Mouse (Mus musculus) embryonic facial prominence, embryonic 12.5 days (tissue): Measurements from ENCODE around the gene Ramp3. TPM values are rescaled to one million over a fixed set of nuclear protein-coding genes. Genes with fewer than 3 reads are reported as not detected.

ENCODE experiments used
- ATAC-seq: fragments of 200-750 bp; cut with Nextera tagmentation; 2 replicates; pipeline ENCODE4 v1.8.0; 2017; ENCODE audit not compliant: insufficient number of reproducible peaks, insufficient read depth, low FRiP score, low TSS enrichment
- H3K27ac ChIP-seq: fragments of 300-500 bp; sonication (generic); 2 replicates; pipeline ENCODE4 v1.5.1; 2016; ENCODE audit warnings: mild to moderate bottlenecking
- H3K27me3 ChIP-seq: fragments of 300-500 bp; sonication (generic); 2 replicates; pipeline ENCODE4 v1.6.1; 2016; ENCODE audit warnings: mild to moderate bottlenecking, moderate library complexity
- H3K36me3 ChIP-seq: fragments of 300-500 bp; sonication (generic); 2 replicates; pipeline ENCODE4 v1.6.1; 2016; ENCODE audit warnings: mild to moderate bottlenecking
- H3K4me1 ChIP-seq: fragments of 300-500 bp; sonication (generic); 2 replicates; pipeline ENCODE4 v1.6.1; 2016
- H3K4me2 ChIP-seq: fragments of 300-500 bp; sonication (generic); replicated peaks from 2 replicates; pipeline ENCODE4 v1.6.1; 2016; ENCODE audit warnings: mild to moderate bottlenecking, moderate library complexity
- H3K4me3 ChIP-seq: fragments of 300-500 bp; sonication (generic); 2 replicates; pipeline ENCODE4 v1.5.1; 2016; ENCODE audit warnings: mild to moderate bottlenecking
- H3K9ac ChIP-seq: fragments of 300-500 bp; sonication (generic); 2 replicates; pipeline ENCODE4 v1.6.1; 2016; ENCODE audit warnings: mild to moderate bottlenecking, moderate library complexity
- H3K9me3 ChIP-seq: fragments of 300-500 bp; sonication (generic); 2 replicates; pipeline ENCODE4 v1.6.1; 2016; ENCODE audit warnings: mild to moderate bottlenecking, moderate library complexity
- WGBS: fragments of 180-500 bp; shearing (Covaris S2); methylation state at CpG from one replicate; pipeline ENCODE4 v1.1.7; 2016; 5-methylcytosine and 5-hydroxymethylcytosine counted together
- polyA plus RNA-seq: library from polyadenylated mRNA; unstranded; fragments of >200 nt; fragmentation: Nextera tagmentation; extraction: Ambion mirVana; gene quantifications from 2 replicates; pipeline ENCODE4 v1.2.1, GENCODE M21; 2016

The Ramp3 gene
- polyA plus RNA-seq, 1 experiment from 2014 or later, result 5.5 TPM

DNA sequence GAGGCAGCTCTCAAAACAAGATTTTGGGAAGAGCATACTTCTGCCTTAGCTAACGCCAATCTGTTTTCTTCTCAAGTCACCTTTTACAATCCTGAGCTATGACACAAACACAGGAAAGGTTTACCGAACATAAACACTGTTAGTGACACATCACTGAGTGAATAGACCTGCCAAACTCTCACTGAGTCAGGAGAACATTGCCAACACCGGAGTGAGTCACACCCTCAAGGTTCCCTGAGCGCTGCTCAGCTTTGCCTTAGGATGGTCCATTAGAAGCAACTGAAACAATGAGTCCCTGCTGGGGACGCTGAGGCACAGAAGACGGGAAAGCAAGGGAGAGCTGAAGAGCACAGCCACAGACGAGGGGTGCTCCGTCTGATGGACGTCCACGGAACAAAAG is 40.0 kb downstream of the Ramp3 start:
- no peak overlapping the region for H3K4me3 ChIP-seq
- H3K27ac ChIP-seq, result no peak overlapping the region
- H3K4me1 ChIP-seq, result no peaks in the 10 kb centered on the region
- H3K4me2 ChIP-seq, result no peak overlapping the region
- H3K36me3 ChIP-seq, result no peaks in the 10 kb centered on the region
- H3K9me3 ChIP-seq, result 0 out of 2 replicates have a peak, but pooled peaks cover 5% of the 10 kb centered on the region
- whole genome bisulfite sequencing, result 82% methylated on average over 10 of the region's 10 CpGs
- no peaks in the 10 kb centered on the region for H3K27me3 ChIP-seq
- no peak for ATAC-seq
- H3K9ac ChIP-seq, result no peak overlapping the region

DNA sequence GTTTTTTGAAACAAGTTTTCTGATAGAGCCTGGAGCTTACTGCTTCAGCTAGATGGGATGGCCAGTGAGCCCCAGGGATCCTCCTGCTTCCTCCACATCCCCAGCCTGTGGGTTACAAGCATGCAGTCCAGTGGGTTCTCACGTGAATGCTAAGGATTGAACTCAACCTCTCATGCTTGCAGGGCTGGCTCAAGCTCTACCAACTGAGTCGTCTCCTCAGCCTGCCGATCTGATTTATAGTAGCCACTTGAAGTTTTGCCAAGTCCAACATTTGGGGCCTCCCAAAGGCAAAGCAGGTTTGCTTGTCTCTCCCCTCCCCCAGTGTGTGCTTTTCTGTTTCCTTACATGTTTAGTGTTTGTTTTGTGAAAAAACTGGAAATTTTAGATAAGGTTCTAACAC is 43.9 kb downstream of the Ramp3 start:
- 84% methylated on average over 3 of the region's 3 CpGs for WGBS
- Histone ChIP-seq H3K4me3 (no peak overlapping the region), H3K9me3 (0 out of 2 replicates have a peak, but pooled peaks cover 5% of the 10 kb centered on the region), H3K4me2 (no peak overlapping the region), H3K27me3 (no peaks in the 10 kb centered on the region), H3K36me3 (no peaks in the 10 kb centered on the region), H3K9ac (no peak overlapping the region), H3K4me1 (no peaks in the 10 kb centered on the region), H3K27ac (no peak overlapping the region)
- ATAC-seq, result no peak

DNA sequence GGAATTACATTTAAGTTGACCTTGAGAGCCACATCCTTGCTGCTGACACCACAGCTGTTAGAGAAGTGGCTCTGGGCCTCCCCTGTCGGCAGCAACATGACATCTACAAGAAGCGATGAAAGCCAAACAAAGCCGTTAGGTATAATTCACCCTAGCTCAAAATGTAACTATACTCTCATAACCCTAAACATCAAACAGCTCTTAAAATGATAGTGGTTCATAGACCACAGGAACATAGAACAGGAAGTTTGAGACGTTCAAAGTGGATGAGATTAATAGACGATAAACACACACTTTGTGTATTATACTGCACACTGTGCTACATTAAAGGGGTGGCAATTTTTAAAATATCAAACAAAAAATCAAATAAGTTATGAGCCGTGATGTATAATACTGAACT is 46.5 kb downstream of the Ramp3 start:
- no peak for ATAC-seq
- 85% methylated on average over 6 of the region's 6 CpGs for WGBS
- no peaks in the 10 kb centered on the region for H3K27me3 ChIP-seq

DNA sequence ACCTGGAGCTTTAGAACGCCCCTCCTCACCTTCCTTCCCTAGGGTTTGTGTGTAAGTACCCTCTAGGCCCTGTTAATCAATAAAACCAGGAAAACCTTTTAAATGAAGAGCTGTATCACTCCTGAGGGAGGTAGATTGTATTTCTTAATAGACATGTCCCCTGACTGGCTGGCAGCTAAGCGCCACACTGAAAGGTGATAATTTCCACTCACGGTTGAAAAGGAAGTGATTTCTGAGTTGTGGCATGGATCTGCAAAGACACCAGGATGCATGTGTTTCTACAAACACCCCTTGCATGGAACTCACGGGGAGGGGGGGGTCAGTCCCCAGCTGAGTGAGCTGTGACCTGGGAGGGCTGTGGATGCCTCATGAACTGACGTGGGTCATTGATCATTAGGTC is 47.2 kb downstream of the Ramp3 start:
- no peak overlapping the region for H3K27ac ChIP-seq
- no peaks in the 10 kb centered on the region for H3K36me3 ChIP-seq
- no peaks in the 10 kb centered on the region for H3K4me1 ChIP-seq
- H3K27me3 ChIP-seq, result no peaks in the 10 kb centered on the region
- no peak overlapping the region for H3K9ac ChIP-seq
- H3K4me2 ChIP-seq, result no peak overlapping the region
- 76% methylated on average over 5 of the region's 5 CpGs for WGBS
- H3K4me3 ChIP-seq, result no peak overlapping the region
- no peak for ATAC-seq
- 0 out of 2 replicates have a peak, but pooled peaks cover 5% of the 10 kb centered on the region for H3K9me3 ChIP-seq

More for the DNA sequence above, 46.5 kb downstream of the Ramp3 start:
- Histone ChIP-seq H3K4me1 (no peaks in the 10 kb centered on the region), H3K4me3 (no peak overlapping the region), H3K9ac (no peak overlapping the region), H3K9me3 (0 out of 2 replicates have a peak, but pooled peaks cover 5% of the 10 kb centered on the region), H3K27ac (no peak overlapping the region), H3K4me2 (no peak overlapping the region), H3K36me3 (no peaks in the 10 kb centered on the region)

DNA sequence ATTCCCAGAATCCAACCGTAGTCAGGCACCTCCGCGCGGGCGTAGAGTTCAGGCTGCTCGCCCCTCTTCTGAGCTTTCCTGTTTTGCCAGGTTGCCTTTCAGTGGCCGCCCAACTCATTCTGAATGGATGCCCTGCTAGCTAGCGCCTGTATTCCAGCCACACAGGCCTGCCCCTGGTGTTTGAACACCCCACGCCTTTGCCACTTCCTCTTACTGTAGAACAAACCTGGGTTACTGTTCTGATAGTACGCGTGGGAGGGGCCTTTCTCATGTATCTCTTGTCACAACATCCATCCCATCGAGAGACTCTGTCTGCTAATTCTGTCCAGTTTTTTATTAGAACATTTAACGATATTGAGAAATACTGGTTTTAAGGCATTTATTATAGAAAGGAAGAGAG is 48.5 kb downstream of the Ramp3 start:
- H3K9me3 ChIP-seq, result no peaks in the 10 kb centered on the region
- H3K9ac ChIP-seq, result no peak overlapping the region
- no peak for ATAC-seq
- no peak overlapping the region for H3K4me2 ChIP-seq
- H3K27ac ChIP-seq, result no peak overlapping the region
- no peaks in the 10 kb centered on the region for H3K4me1 ChIP-seq
- 91% methylated on average over 13 of the region's 13 CpGs for WGBS
- H3K4me3 ChIP-seq, result no peak overlapping the region
- no peaks in the 10 kb centered on the region for H3K27me3 ChIP-seq
- H3K36me3 ChIP-seq, result no peaks in the 10 kb centered on the region

DNA sequence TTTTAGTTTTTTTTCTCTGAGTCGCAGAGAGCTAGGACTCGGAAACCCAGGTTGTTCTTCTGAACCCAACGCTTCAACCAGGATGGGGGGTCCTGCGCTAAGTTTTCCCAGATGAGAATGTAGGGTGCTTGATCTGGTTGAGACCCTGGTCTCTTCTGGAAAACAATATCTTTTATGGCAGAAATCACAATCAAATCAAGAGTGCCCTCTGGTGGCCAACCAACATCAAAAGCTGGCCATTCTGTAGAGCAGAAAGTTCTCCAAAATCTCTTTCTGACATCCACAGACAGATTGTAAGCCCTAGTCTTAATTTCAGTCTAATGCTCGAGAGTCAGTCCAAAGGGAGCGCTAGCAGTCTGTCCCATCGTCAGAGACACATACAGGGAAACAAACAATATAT is 50.1 kb downstream of the Ramp3 start:
- H3K9ac ChIP-seq, result no peak overlapping the region
- no peak for ATAC-seq
- 91% methylated on average over 7 of the region's 7 CpGs for WGBS
- H3K9me3 ChIP-seq, result no peaks in the 10 kb centered on the region
- H3K36me3 ChIP-seq, result no peaks in the 10 kb centered on the region
- H3K4me2 ChIP-seq, result no peak overlapping the region
- H3K4me1 ChIP-seq, result no peaks in the 10 kb centered on the region
- no peak overlapping the region for H3K4me3 ChIP-seq
- no peak overlapping the region for H3K27ac ChIP-seq
- H3K27me3 ChIP-seq, result no peaks in the 10 kb centered on the region

DNA sequence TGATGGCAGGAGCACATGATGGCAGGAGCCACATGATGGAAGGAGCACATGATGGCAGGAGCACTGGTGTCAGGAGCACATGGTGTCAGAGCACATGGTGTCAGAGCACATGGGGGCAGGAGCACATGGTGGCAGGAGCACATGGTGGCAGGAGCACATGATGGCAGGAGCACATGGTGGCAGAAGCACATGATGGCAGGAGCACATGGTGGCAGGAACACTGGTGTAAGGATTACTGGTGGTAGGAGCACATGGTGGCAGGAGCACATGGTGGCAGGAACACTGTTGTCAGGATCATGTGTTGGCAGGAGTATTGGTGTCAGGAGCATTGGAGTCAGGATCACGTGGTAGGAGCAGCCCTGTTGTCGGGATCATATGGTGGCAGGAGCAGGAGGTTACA is 52.1 kb downstream of the Ramp3 start:
- Histone ChIP-seq H3K9ac (no peak overlapping the region), H3K4me3 (no peak overlapping the region), H3K36me3 (no peaks in the 10 kb centered on the region), H3K9me3 (no peaks in the 10 kb centered on the region), H3K4me2 (no peak overlapping the region), H3K4me1 (no peaks in the 10 kb centered on the region), H3K27ac (no peak overlapping the region), H3K27me3 (no peaks in the 10 kb centered on the region)
- ATAC-seq, result no peak
- 70% methylated on average over 2 of the region's 2 CpGs for WGBS

DNA sequence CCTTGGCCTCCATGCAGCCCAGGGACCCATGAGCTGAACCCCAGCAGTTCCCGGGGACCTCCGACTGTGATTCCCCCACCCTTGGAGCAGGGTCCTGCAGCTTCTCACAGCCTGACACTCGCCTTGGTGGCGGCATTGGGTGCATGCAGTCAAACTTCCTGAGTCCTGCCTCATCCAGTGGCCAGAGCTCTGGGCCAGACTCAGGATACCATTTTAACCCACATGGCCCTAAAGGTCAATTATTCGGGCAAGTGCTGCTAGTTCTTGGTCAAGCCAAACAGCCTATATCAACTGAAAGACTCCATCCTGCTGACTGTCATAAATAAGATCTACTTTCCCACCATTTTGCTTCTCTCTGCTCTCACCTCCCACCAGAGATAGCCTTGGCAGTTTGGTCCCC is 62.4 kb downstream of the Ramp3 start:
- Histone ChIP-seq H3K36me3 (no peaks in the 10 kb centered on the region), H3K4me1 (no peaks in the 10 kb centered on the region), H3K27me3 (no peaks in the 10 kb centered on the region), H3K27ac (no peak overlapping the region), H3K9ac (no peak overlapping the region), H3K4me3 (no peak overlapping the region), H3K4me2 (no peak overlapping the region), H3K9me3 (no peaks in the 10 kb centered on the region)
- no peak for ATAC-seq
- 88% methylated on average over 5 of the region's 5 CpGs for WGBS

DNA sequence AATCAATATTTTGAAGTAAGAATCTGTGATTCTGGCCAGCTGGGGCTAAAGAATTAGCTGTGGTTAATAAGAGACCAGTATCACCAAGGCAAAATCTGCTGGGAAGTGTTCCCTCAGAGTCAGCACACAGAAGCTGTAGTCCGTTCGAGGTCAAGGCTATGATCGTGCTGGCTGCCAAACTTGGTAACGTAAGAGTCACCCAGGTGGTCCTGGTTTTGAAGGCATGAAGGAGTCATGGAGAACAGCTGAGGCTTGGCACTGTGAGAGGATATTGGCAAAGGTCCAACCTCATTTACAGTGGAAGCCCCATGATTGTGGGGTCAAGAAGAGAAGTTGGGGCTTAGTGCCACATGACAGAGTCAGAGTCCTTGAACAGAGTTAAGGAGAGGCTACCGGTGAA is 68.6 kb downstream of the Ramp3 start:
- Histone ChIP-seq H3K27ac (no peak overlapping the region), H3K4me3 (no peak overlapping the region), H3K4me2 (no peak overlapping the region), H3K36me3 (no peaks in the 10 kb centered on the region), H3K27me3 (no peaks in the 10 kb centered on the region), H3K9ac (no peak overlapping the region), H3K9me3 (no peaks in the 10 kb centered on the region), H3K4me1 (no peaks in the 10 kb centered on the region)
- no peak for ATAC-seq
- 83% methylated on average over 5 of the region's 5 CpGs for WGBS

Other genes starting within 250 kb of the Ramp3 start
- 5,090 and 5,096 TPM in 2 replicates for gene Ppia, start 243.1 kb upstream of the Ramp3 start, polyA plus RNA-seq
- gene H2afv, start 214.1 kb upstream of the Ramp3 start, polyA plus RNA-seq, result 693 and 728 TPM in 2 replicates
- gene Purb, start 182.6 kb upstream of the Ramp3 start, polyA plus RNA-seq, result 19.5 and 21.7 TPM in 2 replicates
- gene Myo1g, start 137.6 kb upstream of the Ramp3 start, polyA plus RNA-seq, result 0.75 and 1.1 TPM in 2 replicates
- gene Ccm2, start 111.6 kb upstream of the Ramp3 start, polyA plus RNA-seq, result 90.6 and 96.0 TPM in 2 replicates
- gene Nacad, start 52.5 kb upstream of the Ramp3 start, polyA plus RNA-seq, result 10.0 and 16.6 TPM in 2 replicates
- gene Tbrg4, start 32.5 kb upstream of the Ramp3 start, polyA plus RNA-seq, result 43.0 and 43.8 TPM in 2 replicates
- gene Wap, start 19.9 kb upstream of the Ramp3 start, polyA plus RNA-seq, result not detected in 2 replicates
- not detected in 2 replicates for gene Gm11983, start 179.1 kb downstream of the Ramp3 start, polyA plus RNA-seq